ENCODE assay signal across 8 mouse cellular contexts in genomic region chr14:60737202-60737611, GRCm38 (mm10). TPM values are rescaled to one million over a fixed set of nuclear protein-coding genes. Genes with fewer than 3 reads are reported as not detected.
DNase-seq lines count a peak whose midpoint lies in the region; ATAC-seq and TF ChIP-seq lines count a peak whose summit lies in the region.
"Had no signal": no experiment of that assay in that cellular context is flagged by ENCODE, and none has a peak within 500 bp of the region (broad histone marks: within the 10 kb centered on the region; RNA-seq: fewer than 3 reads in every experiment).

No protein-coding gene starts in this region.

- intact Hi-C loops in left cerebral cortex, postnatal 14 days (cut with DNase I), result loop anchor here (5.0 kb wide), 1 partner anchor 35 kb away; no protein-coding TSS in a partner anchor

- no peaks in the 10 kb centered on the region for H3K36me3 ChIP-seq in spleen, adult 2 months (ENCODE audit: control insufficient read depth, insufficient read depth, low read length)
- no peaks in the 10 kb centered on the region; the same call in 1 of the 2 replicates for H3K36me3 ChIP-seq in forebrain, embryonic 11.5 days (ENCODE audit: control insufficient read depth, insufficient read depth, low read length)
- no peaks in the 10 kb centered on the region for H3K36me3 ChIP-seq in limb, embryonic 13.5 days
- H3K36me3 ChIP-seq in stomach, embryonic 16.5 days (ENCODE audit: control insufficient read depth, insufficient read depth, low read length), result no peaks in the 10 kb centered on the region

- TF ChIP-seq CTCF in spleen, adult 2 months (IDR thresholded peaks at IDR 0.05; ENCODE audit: extremely low read depth, insufficient read depth, insufficient read length, insufficient replicate concordance), result no peak

- no peak overlapping the region for H3K4me3 ChIP-seq in spleen, adult 2 months (ENCODE audit: extremely low read depth, insufficient read depth, insufficient read length)
- H3K4me3 ChIP-seq in forebrain, embryonic 11.5 days (ENCODE audit: low read depth, low read length), result no peak overlapping the region
- H3K4me3 ChIP-seq in limb, embryonic 13.5 days, result no peak overlapping the region
- no peak overlapping the region for H3K4me3 ChIP-seq in stomach, embryonic 16.5 days (replicated peaks; ENCODE audit: low read length)

- no peak for TF ChIP-seq POLR2A in spleen, adult 2 months (IDR thresholded peaks at IDR 0.05; ENCODE audit: low read depth, low read length)

- H3K4me2 ChIP-seq in forebrain, embryonic 11.5 days (ENCODE audit: low read depth, low read length, severe bottlenecking), result no peak overlapping the region
- peak overlapping the region; percentile 46 for H3K4me2 ChIP-seq in limb, embryonic 13.5 days (replicated peaks)
- H3K4me2 ChIP-seq in stomach, embryonic 16.5 days (ENCODE audit: low read depth, low read length), result 0 out of 2 replicates have a peak overlapping the region, but pooled peaks have one; percentile 1

- WGBS in spleen, adult 2 months, result 14% methylated on average over 7 of the region's 7 CpGs
- 16% methylated on average over 7 of the region's 7 CpGs for WGBS in forebrain, embryonic 11.5 days
- WGBS in limb, embryonic 13.5 days, result 30% methylated on average over 7 of the region's 7 CpGs
- 29% methylated on average over 7 of the region's 7 CpGs for WGBS in stomach, embryonic 16.5 days

- no peak overlapping the region for H3K9ac ChIP-seq in forebrain, embryonic 11.5 days (ENCODE audit: low read length)
- H3K9ac ChIP-seq in limb, embryonic 13.5 days, result 0 out of 2 replicates have a peak overlapping the region, but pooled peaks have one; percentile 8
- no peak overlapping the region for H3K9ac ChIP-seq in stomach, embryonic 16.5 days (ENCODE audit: low read length)

- H3K27me3 ChIP-seq in spleen, adult 2 months (ENCODE audit: control insufficient read depth, insufficient read depth, low read length), result no peaks in the 10 kb centered on the region
- no peaks in the 10 kb centered on the region for H3K27me3 ChIP-seq in forebrain, embryonic 11.5 days (ENCODE audit: control insufficient read depth, insufficient read depth, low read length)
- H3K27me3 ChIP-seq in limb, embryonic 13.5 days, result no peaks in the 10 kb centered on the region
- no peaks in the 10 kb centered on the region for H3K27me3 ChIP-seq in stomach, embryonic 16.5 days (ENCODE audit: control insufficient read depth, insufficient read depth, low read length)

- ATAC-seq in forebrain, embryonic 11.5 days (replicated peaks; ENCODE audit: low FRiP score), result no peak
- no peak for ATAC-seq in limb, embryonic 13.5 days (ENCODE audit: low FRiP score, low read depth)
- ATAC-seq in stomach, embryonic 16.5 days (ENCODE audit: insufficient read depth, low FRiP score), result no peak

- H3K9me3 ChIP-seq in forebrain, embryonic 11.5 days (ENCODE audit: control insufficient read depth, low read length), result no peaks in the 10 kb centered on the region
- H3K9me3 ChIP-seq in limb, embryonic 13.5 days, result no peaks in the 10 kb centered on the region
- no peaks in the 10 kb centered on the region for H3K9me3 ChIP-seq in stomach, embryonic 16.5 days (replicated peaks; ENCODE audit: control insufficient read depth, low read length)

- peak overlapping the region; percentile 95 for H3K27ac ChIP-seq in spleen, adult 2 months (ENCODE audit: insufficient read depth, low read length)
- peak overlapping the region; percentile 55; the same call in 1 of the 2 replicates for H3K27ac ChIP-seq in forebrain, embryonic 11.5 days (ENCODE audit: low read depth, low read length)
- peak overlapping the region; percentile 83 for H3K27ac ChIP-seq in limb, embryonic 13.5 days
- H3K27ac ChIP-seq in stomach, embryonic 16.5 days (ENCODE audit: low read length), result peak overlapping the region; percentile 59

- peaks cover 58% of the 10 kb centered on the region; the same call in 1 of the 2 replicates for H3K4me1 ChIP-seq in spleen, adult 2 months (ENCODE audit: control insufficient read depth, insufficient read depth, insufficient read length)
- H3K4me1 ChIP-seq in forebrain, embryonic 11.5 days (replicated peaks; ENCODE audit: control insufficient read depth, insufficient read depth, low read length), result peaks cover 23% of the 10 kb centered on the region
- peaks cover 80% of the 10 kb centered on the region for H3K4me1 ChIP-seq in limb, embryonic 13.5 days
- H3K4me1 ChIP-seq in stomach, embryonic 16.5 days (ENCODE audit: control insufficient read depth, insufficient read depth, low read length), result peaks cover 63% of the 10 kb centered on the region

- DNase-seq in spleen, adult 2 months (ENCODE audit: low read depth in 1 of 2, low spot score in 2 of 2), result peak in 1 of 2 experiments; percentile 63
- DNase-seq in spleen, adult 12 weeks (ENCODE audit: low spot score), result no peak
- DNase-seq in forebrain, embryonic 11.5 days (ENCODE audit: low spot score), result no peak
- no peak for DNase-seq in right cerebral cortex, adult 2 months (ENCODE audit: low spot score in 2 of 2)
- DNase-seq in left cerebral cortex, postnatal 14 days (ENCODE audit: low spot score in 2 of 2), result no peak
- DNase-seq: cerebellum, adult 2 months had no signal

RNA-seq across cellular contexts. Expression of gene C1qtnf9, which starts 30.7 kb away (rescaled TPM):
- 0.23 and 0.31 TPM in 2 replicates for polyA plus RNA-seq in spleen, adult 2 months (2012; rRNA removed)
- polyA plus RNA-seq in forebrain, embryonic 11.5 days (2014; fragmentation: Nextera tagmentation; extraction: Ambion mirVana), result 0.19 TPM in 1 of 2 replicates, not detected in the other
- polyA plus RNA-seq in limb, embryonic 13.5 days (2015; fragmentation: Nextera tagmentation; extraction: Ambion mirVana), result 1.5 and 1.6 TPM in 2 replicates
- 3.6 and 4.0 TPM in 2 replicates for polyA plus RNA-seq in stomach, embryonic 16.5 days (2015; fragmentation: Nextera tagmentation; extraction: Ambion mirVana)
- total RNA-seq in left cerebral cortex, postnatal 14 days (2021), result under 1 TPM in 1 of 2 experiments, not detected in 1; 0.24 TPM

RNA-seq across cellular contexts. Expression of gene Mipep, which starts 47.2 kb away (rescaled TPM):
- 3.2 and 5.7 TPM in 2 replicates for polyA plus RNA-seq in spleen, adult 2 months (2012; rRNA removed)
- polyA plus RNA-seq in forebrain, embryonic 11.5 days (2014; fragmentation: Nextera tagmentation; extraction: Ambion mirVana), result 26.3 and 27.3 TPM in 2 replicates
- 18.4 and 19.0 TPM in 2 replicates for polyA plus RNA-seq in limb, embryonic 13.5 days (2015; fragmentation: Nextera tagmentation; extraction: Ambion mirVana)
- polyA plus RNA-seq in stomach, embryonic 16.5 days (2015; fragmentation: Nextera tagmentation; extraction: Ambion mirVana), result 17.7 and 18.8 TPM in 2 replicates
- total RNA-seq in left cerebral cortex, postnatal 14 days (2021), result 10 to 100 TPM; 23.7 to 24.9 TPM
